Mouse (Mus musculus): ENCODE measurements at regions not wholly inside any gene's neighbourhood (a gene's known extent, or its start where the extent isn't known, plus 50 kb on each side); places are given as distances from the start of the nearest gene placed in this dataset.

- no peak for DNase-seq
- no peak for TF ChIP-seq CTCF (IDR thresholded peaks at IDR 0.05)
- intact Hi-C loops (cut with DNase I), result no loop called here
- Histone ChIP-seq H3K27ac (no peak overlapping the region), H3K4me3 (no peak overlapping the region)
Measured at GRCm38 (mm10) chr3:147412274-147412673, 560.1 kb downstream of the Ttll7 start.

DNA sequence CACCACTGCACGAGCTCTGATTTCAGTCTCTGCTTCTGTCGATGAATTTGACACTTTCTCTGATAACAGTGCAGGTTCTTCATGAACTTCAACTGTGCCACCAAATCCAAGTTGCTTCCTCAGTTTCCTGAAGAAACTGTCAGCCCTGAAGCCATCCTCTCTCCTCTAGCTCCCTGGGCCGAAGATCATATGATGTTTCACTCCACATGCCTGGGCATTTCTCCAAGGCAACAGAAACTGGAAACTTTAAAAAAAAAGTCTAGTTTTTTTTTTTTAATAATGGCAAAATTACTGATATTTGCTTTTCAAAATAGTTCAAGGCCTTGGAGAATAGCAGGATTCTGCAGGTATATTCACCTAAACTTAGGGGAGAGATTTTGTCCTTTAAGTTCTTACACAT lies 564.8 kb downstream of the Ttll7 start:
- Histone ChIP-seq H3K27ac (no peak overlapping the region), H3K4me3 (no peak overlapping the region)
- DNase-seq, result no peak
- TF ChIP-seq CTCF (IDR thresholded peaks at IDR 0.05), result no peak
- intact Hi-C loops (cut with DNase I), result no loop called here

GRCm38 (mm10) chr3:147419129-147419528 lies 567.0 kb downstream of the Ttll7 start:
- TF ChIP-seq CTCF (IDR thresholded peaks at IDR 0.05), result no peak
- H3K27ac ChIP-seq, result no peak overlapping the region
- no peak overlapping the region for H3K4me3 ChIP-seq
- intact Hi-C loops (cut with DNase I), result no loop called here
- DNase-seq, result no peak

DNA sequence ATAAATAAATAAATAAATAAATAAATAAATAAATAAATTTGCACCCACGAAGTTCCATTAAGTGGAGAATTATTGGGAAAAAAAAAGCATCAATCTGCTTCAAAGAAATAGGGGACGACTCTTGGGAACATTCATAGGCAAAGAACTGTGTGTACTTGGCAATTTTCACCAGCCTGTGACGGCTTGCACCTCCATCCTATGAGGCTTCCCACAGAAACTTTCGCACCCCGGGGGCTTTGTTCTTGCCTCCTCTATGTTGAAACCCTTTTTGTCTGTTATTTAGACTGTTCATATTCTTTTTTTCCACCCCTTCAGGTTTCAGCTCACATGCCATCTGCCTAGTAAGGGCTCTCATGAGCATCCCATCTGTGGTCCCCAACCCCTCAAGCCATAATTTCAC lies 570.0 kb downstream of the Ttll7 start:
- no peak for TF ChIP-seq CTCF (IDR thresholded peaks at IDR 0.05)
- DNase-seq, result no peak
- H3K27ac ChIP-seq, result no peak overlapping the region
- H3K4me3 ChIP-seq, result no peak overlapping the region
- intact Hi-C loops (cut with DNase I), result no loop called here

DNA sequence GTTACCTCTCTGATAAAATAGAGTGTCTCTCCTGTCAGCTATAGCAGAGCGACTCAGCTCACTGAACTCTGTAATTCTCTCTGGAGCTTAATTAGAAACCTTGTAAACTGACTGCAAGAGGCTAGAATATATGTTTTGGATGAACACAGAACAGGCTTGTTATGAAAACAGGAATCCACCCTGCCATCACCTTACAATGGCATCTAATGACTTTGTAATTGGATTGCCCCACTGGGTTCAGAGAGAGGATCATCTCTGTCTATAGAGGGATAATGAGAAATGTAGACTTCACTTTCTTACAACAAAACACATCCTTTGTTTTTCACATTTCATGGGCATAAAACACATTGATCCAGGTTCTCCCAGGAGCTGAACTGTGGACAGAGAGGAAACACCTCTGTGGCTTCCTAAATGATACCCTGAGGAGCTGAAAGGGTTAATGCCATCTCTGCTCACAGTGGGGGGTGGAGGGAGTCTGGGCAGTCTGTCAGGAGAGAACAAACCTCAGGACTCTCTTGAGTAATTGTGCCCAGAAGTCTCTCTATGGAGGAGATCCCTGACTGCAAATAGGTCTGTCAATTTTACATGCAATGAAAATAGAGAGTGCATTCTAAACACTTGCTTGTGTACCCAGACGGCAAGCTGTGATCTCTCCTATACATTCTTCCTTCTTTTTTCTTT lies 571.9 kb downstream of the Ttll7 start:
- TF ChIP-seq CTCF (IDR thresholded peaks at IDR 0.05), result no peak
- intact Hi-C loops (cut with DNase I), result no loop called here
- no peak for DNase-seq
- H3K27ac ChIP-seq, result no peak overlapping the region
- H3K4me3 ChIP-seq, result no peak overlapping the region

- Histone ChIP-seq H3K27ac (no peak overlapping the region), H3K4me3 (no peak overlapping the region)
- TF ChIP-seq CTCF (IDR thresholded peaks at IDR 0.05), result no peak
- no peak for DNase-seq
- intact Hi-C loops (cut with DNase I), result no loop called here
Measured at GRCm38 (mm10) chr3:147428837-147429236, 576.7 kb downstream of the Ttll7 start.

DNA sequence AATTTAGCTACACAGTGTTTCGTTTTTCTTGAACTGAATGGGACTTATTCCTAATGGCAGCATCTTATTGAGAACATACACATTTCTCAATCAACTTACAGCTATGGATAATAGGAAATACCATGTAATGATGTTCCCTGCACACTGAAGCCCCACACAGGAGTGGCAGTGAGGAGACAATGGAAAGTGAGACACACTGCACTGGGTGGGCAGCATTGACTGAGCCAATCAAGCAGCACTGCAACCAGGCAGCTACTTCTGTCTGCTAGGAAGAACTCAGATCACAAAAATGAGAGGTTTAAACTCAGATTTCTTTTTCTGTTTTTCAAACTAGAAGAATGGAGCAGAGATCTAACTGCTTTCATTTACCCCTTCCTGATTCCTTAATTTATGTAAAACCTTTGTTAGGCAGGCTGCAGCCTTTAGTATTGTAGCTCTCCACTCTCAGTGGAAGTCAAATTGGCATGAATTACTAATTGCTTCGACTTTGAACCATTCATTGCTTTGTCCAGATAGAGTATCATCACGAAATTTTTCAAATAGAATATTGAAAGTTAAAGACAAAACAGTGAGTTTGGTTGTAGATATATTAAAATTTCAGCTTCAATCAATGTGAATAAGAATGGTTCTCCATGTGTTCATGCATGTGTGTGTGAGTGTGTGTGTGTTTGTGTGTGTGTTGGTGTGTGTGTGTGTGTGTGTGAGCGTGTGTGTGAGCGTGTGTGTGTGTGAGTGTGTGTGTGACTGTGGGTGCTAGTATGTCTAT lies 590.9 kb downstream of the Ttll7 start:
- no peak overlapping the region for H3K4me3 ChIP-seq
- no peak for TF ChIP-seq CTCF (IDR thresholded peaks at IDR 0.05)
- no peak overlapping the region for H3K27ac ChIP-seq
- intact Hi-C loops (cut with DNase I), result no loop called here
- no peak for DNase-seq

- no peak overlapping the region for H3K27ac ChIP-seq
- intact Hi-C loops (cut with DNase I), result no loop called here
- no peak for DNase-seq
- H3K4me3 ChIP-seq, result no peak overlapping the region
- no peak for TF ChIP-seq CTCF (IDR thresholded peaks at IDR 0.05)
Measured at GRCm38 (mm10) chr3:147443691-147443960, 591.5 kb downstream of the Ttll7 start.

DNA sequence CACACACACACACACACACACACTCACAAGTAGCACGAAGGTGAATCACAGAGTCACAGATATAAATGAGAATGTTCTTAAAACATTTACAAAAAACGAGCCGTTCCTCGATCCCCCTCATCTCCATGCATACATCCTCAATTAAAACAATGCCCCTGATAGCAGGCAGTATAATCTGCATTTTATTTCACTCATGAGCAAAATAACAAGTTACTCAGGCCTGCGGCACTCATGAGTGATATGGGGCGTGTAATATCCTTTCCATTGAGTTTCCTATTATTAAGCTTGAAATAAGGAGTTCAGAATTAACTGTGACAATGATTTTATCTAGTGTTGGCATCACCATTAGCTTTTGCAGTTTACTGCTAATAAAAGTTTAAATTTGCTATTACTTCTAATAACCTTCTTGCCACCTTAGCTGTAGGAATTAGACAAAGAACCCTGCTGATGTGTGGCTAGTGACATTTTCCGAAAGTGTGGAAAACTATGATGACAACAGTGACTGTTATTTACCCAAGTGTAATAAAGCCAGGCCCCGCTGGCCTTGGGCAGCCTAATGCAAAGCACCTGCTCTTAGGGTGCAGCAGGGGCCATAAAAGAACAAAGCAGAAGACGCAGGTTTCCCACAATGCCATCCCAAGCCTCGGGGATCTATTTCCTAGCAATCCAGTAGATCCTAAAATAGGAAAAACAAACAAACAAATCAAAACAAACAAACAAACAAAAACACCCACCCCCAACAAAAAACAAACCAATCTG lies 592.0 kb downstream of the Ttll7 start:
- no peak for TF ChIP-seq CTCF (IDR thresholded peaks at IDR 0.05)
- no peak for DNase-seq
- intact Hi-C loops (cut with DNase I), result no loop called here
- Histone ChIP-seq H3K4me3 (no peak overlapping the region), H3K27ac (no peak overlapping the region)

GRCm38 (mm10) chr3:147445066-147445844 lies 593.1 kb downstream of the Ttll7 start:
- intact Hi-C loops (cut with DNase I), result no loop called here
- no peak overlapping the region for H3K4me3 ChIP-seq
- H3K27ac ChIP-seq, result no peak overlapping the region
- no peak for DNase-seq
- TF ChIP-seq CTCF (IDR thresholded peaks at IDR 0.05), result no peak

DNA sequence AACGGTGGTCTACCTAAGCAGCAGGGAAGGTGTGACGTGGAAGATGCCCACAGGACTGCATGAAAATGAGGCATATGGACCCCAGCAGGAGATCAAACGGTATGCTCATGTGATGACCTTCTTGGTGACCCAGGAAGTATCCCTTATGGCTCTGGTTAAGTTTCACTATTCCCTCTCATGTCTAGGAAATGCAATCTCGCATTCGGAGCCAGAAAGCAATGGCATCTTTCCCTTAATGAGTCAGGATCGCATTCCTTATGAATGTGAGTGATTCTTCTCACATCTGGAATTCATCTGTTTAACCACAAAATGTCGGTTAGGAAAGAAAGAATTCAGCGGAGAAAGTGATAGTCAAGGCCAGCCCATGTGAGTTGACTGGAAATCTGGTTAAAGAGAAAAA lies 593.7 kb downstream of the Ttll7 start:
- DNase-seq, result peak; percentile 35
- Histone ChIP-seq H3K4me3 (no peak overlapping the region), H3K27ac (no peak overlapping the region)
- no peak for TF ChIP-seq CTCF (IDR thresholded peaks at IDR 0.05)
- intact Hi-C loops (cut with DNase I), result no loop called here

GRCm38 (mm10) chr3:147452176-147452575 lies 600.0 kb downstream of the Ttll7 start:
- no peak for TF ChIP-seq CTCF (IDR thresholded peaks at IDR 0.05)
- Histone ChIP-seq H3K4me3 (no peak overlapping the region), H3K27ac (no peak overlapping the region)
- DNase-seq, result no peak
- intact Hi-C loops (cut with DNase I), result no loop called here

- Histone ChIP-seq H3K4me3 (no peak overlapping the region), H3K27ac (no peak overlapping the region)
- intact Hi-C loops (cut with DNase I), result no loop called here
- DNase-seq, result no peak
- no peak for TF ChIP-seq CTCF (IDR thresholded peaks at IDR 0.05)
Measured at GRCm38 (mm10) chr3:147455383-147455782, 603.2 kb downstream of the Ttll7 start.
